Mouse (Mus musculus) CH12.LX (cell line): ENCODE measurements around the gene Zbed3.

Experiments
- CTCF ChIP-seq, 2 experiments: IDR thresholded peaks in 1 of 2; conservative IDR thresholded peaks in 1 of 2; 2 replicates each; pipeline ENCODE4 v1.5.1; 2011 to 2012; ENCODE audit warnings: low read depth in 2 of 2, low read length in 2 of 2, improper control_type of control experiment in 1 of 2, inconsistent platforms in 1 of 2, mild to moderate bottlenecking in 1 of 2, moderate library complexity in 1 of 2
- ELF1 ChIP-seq: IDR thresholded peaks from 2 replicates; pipeline ENCODE4 v1.6.1; 2014; ENCODE audit warnings: low read depth, mild to moderate bottlenecking, inconsistent platforms, low read length, improper control_type of control experiment
- POLR2AphosphoS2 ChIP-seq: IDR thresholded peaks from 2 replicates; pipeline ENCODE4 v1.6.1; 2011; ENCODE audit warnings: low read depth, low read length, improper control_type of control experiment
- SIN3A ChIP-seq: IDR thresholded peaks from 2 replicates; pipeline ENCODE4 v1.6.1; 2012; ENCODE audit warnings: low read length, improper control_type of control experiment, inconsistent platforms
- UBTF ChIP-seq: IDR thresholded peaks from 2 replicates; pipeline ENCODE4 v1.6.1; 2012; ENCODE audit warnings: low read depth, mild to moderate bottlenecking, inconsistent platforms, low read length, improper control_type of control experiment, moderate library complexity

- TF ChIP-seq ELF1 (no peak), CTCF (conservative IDR thresholded peaks at IDR 0.05 in 1 of 2, IDR thresholded peaks at IDR 0.05 in 1 of 2; ENCODE audit: low read depth in 2 of 2, low read length in 2 of 2) (no peak), SIN3A (no peak), POLR2AphosphoS2 (no peak), UBTF (no peak)
These were observed 42.9 kb downstream of the Zbed3 start for GRCm38 (mm10) chr13:95366356-95366755.
